Mouse (Mus musculus) hindbrain, embryonic 13.5 days (tissue): ENCODE measurements around the gene Slc30a3. TPM values are rescaled to one million over a fixed set of nuclear protein-coding genes. Genes with fewer than 3 reads are reported as not detected.

Experiments
- ATAC-seq: fragments of 200-750 bp; cut with Nextera tagmentation; 2 replicates; pipeline ENCODE4 v1.8.0; 2017; ENCODE audit warnings: moderate TSS enrichment; ENCODE audit not compliant: low FRiP score
- H3K27ac ChIP-seq: fragments of 300-500 bp; sonication (generic); 2 replicates; pipeline ENCODE4 v1.5.1; 2015; ENCODE audit warnings: inconsistent platforms, mild to moderate bottlenecking, moderate library complexity
- H3K27me3 ChIP-seq: fragments of 300-500 bp; sonication (generic); 2 replicates; pipeline ENCODE4 v1.6.1; 2015; ENCODE audit warnings: mild to moderate bottlenecking, inconsistent platforms
- H3K36me3 ChIP-seq: fragments of 300-500 bp; sonication (generic); 2 replicates; pipeline ENCODE4 v1.6.1; 2015; ENCODE audit warnings: mild to moderate bottlenecking, inconsistent platforms
- H3K4me1 ChIP-seq: fragments of 300-500 bp; sonication (generic); replicated peaks from 2 replicates; pipeline ENCODE4 v1.6.1; 2015; ENCODE audit warnings: inconsistent platforms
- H3K4me2 ChIP-seq: fragments of 300-500 bp; sonication (generic); 2 replicates; pipeline ENCODE4 v1.6.1; 2015; ENCODE audit warnings: inconsistent platforms, mild to moderate bottlenecking, moderate library complexity
- H3K4me3 ChIP-seq: fragments of 300-500 bp; sonication (generic); 2 replicates; pipeline ENCODE4 v1.5.1; 2015; ENCODE audit warnings: mild to moderate bottlenecking, inconsistent platforms
- H3K9ac ChIP-seq: fragments of 300-500 bp; sonication (generic); 2 replicates; pipeline ENCODE4 v1.6.1; 2015; ENCODE audit warnings: mild to moderate bottlenecking, inconsistent platforms
- H3K9me3 ChIP-seq: fragments of 300-500 bp; sonication (generic); 2 replicates; pipeline ENCODE4 v1.6.1; 2016; ENCODE audit warnings: inconsistent platforms
- WGBS: fragments of 180-500 bp; shearing (Covaris S2); methylation state at CpG from one replicate; pipeline ENCODE4 v1.1.7; 2015; 5-methylcytosine and 5-hydroxymethylcytosine counted together
- polyA plus RNA-seq: library from polyadenylated mRNA; unstranded; fragments of >200 nt; fragmentation: Nextera tagmentation; extraction: Ambion mirVana; gene quantifications from 2 replicates; pipeline ENCODE4 v1.2.1, GENCODE M21; 2015

Slc30a3 gene
- 30.5 and 35.0 TPM in 2 replicates for polyA plus RNA-seq

DNA sequence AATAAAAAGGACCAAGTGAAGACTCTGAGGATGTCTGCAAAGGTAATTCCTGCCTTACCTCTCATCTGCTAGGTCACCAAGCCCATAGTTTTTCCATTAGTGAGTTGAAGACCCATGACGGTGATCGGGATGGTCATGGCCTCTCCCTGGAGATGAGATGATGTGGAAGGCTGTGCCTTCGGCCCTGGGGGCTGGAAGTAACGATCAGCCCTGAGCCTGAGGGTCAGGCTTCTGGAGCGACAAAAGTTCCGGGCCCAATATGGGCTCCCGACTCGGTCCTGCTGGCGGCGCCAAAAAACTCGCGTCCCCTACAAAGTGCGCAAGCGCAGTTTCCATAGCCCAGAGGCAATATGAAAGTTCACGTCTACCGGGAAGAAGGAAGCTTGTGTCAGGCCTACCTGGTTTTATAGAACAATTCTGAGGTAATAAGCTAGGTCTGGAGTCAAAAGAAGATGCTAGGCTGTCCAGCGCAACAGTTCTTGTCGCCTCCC is at the start of gene Slc30a3:
Slc30a3 (minus strand) TSS at position 238 of the 491 bp plus-strand sequence.
- Histone ChIP-seq H3K4me3 (no peak within 1 kb of the TSS), H3K9me3 (no peaks in the 10 kb centered on the region), H3K27me3 (peaks cover 9% of the 10 kb centered on the region), H3K27ac (no peak within 1 kb of the TSS), H3K4me1 (no peaks in the 10 kb centered on the region), H3K36me3 (no peaks in the 10 kb centered on the region), H3K4me2 (no peak within 1 kb of the TSS), H3K9ac (no peak within 1 kb of the TSS)
- ATAC-seq: no peak
- 94% methylated on average over 18 of the region's 18 CpGs for WGBS

DNA sequence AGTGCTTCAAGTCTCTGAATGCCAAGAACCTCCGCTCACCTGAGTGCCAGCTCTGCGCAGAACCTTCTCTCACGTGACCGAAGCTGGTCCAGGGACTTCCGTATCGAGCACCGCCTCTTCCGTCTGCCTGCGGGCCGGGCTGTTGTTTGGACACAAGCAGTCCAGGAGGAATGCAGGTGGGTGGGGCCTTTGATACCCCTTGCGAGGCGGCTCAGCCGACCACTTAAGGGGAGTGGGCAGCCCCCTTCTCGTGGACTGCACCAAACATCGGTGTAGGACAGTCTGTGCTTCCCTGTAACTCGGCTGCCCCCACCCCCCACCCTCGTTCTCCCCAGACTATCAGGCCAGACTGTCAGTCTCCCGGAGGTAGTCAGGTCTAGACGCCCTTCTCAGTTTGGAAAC is 46.1 kb upstream of the Slc30a3 start, which contains the start of gene Mpv17:
Mpv17 (minus strand) TSS at position 100 of the 402 bp plus-strand sequence.
- peak within 1 kb of the TSS; percentile 84 for H3K4me2 ChIP-seq
- no peaks in the 10 kb centered on the region for H3K9me3 ChIP-seq
- WGBS: under 1% methylated on average over 19 of the region's 19 CpGs
- H3K4me3 ChIP-seq: peak within 1 kb of the TSS; percentile 65
- peak within 1 kb of the TSS; percentile 83 for H3K27ac ChIP-seq
- H3K36me3 ChIP-seq: peaks cover 36% of the 10 kb centered on the region
- peaks cover 16% of the 10 kb centered on the region for H3K4me1 ChIP-seq
- peak; percentile 96 for ATAC-seq
- no peaks in the 10 kb centered on the region for H3K27me3 ChIP-seq
- peak within 1 kb of the TSS; percentile 85 for H3K9ac ChIP-seq

DNA sequence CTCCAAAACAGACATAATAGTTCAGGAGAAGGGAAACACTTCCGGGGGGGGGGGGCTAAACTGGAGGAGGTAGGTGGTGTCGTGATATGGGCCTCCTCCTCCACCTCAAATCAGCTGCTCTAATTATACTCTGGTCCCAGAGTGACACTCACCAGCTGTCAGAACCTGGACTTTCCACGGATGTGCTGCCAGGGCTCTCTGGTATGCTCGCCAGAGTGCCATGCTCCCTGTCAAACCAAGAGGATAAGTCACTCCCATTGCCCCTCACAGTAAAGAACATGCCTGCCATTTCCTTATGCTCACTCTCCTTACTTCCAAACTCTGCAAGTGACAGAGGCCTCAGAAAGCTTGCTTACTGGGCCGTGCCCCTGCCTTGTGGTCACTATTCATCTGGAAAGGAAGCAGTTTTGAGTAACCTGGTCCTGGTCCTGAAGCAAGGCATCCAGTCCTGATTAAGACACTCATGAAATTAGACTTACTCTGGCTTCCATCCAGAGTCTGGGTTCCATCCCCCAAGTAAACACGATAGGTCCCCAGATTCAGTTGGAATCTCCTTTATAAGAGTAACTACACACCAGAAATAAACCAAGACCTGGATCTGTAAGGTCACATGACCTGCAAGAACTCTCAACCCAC is 45.6 kb upstream of the Slc30a3 start:
- Histone ChIP-seq H3K9ac (peak overlapping the region; percentile 85), H3K4me2 (peak overlapping the region; percentile 84), H3K27me3 (no peaks in the 10 kb centered on the region), H3K9me3 (no peaks in the 10 kb centered on the region), H3K4me3 (peak overlapping the region; percentile 65), H3K27ac (peak overlapping the region; percentile 83), H3K36me3 (peaks cover 31% of the 10 kb centered on the region), H3K4me1 (peaks cover 16% of the 10 kb centered on the region)
- WGBS: 41% methylated on average over 6 of the region's 6 CpGs
- ATAC-seq: peak; percentile 26; the same call in 1 of the 2 replicates

DNA sequence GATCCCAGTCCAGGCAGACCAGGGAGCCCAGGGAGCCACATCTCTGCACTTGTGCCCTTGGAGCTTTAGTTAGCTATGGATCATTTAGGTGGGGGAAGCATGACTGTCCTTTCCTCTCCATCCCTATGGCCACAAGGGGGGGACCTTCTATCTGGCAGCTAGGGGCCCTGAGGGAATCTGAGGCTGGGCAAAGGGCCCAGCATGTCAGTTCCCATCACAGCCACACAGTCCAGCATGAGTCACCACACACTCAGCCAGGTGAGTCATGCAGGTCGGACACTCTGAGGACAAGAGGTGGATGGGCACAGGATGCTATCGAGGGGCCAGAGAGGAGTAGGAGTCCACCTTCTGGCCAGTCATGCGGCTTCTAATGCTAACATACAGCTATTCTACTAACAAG is 43.7 kb upstream of the Slc30a3 start:
- H3K4me3 ChIP-seq: no peak overlapping the region
- no peak for ATAC-seq
- H3K27me3 ChIP-seq: no peaks in the 10 kb centered on the region
- H3K4me2 ChIP-seq: no peak overlapping the region
- peaks cover 16% of the 10 kb centered on the region for H3K4me1 ChIP-seq
- peaks cover 12% of the 10 kb centered on the region for H3K36me3 ChIP-seq
- H3K27ac ChIP-seq: no peak overlapping the region
- WGBS: 90% methylated on average over 3 of the region's 3 CpGs
- H3K9me3 ChIP-seq: no peaks in the 10 kb centered on the region
- no peak overlapping the region for H3K9ac ChIP-seq

DNA sequence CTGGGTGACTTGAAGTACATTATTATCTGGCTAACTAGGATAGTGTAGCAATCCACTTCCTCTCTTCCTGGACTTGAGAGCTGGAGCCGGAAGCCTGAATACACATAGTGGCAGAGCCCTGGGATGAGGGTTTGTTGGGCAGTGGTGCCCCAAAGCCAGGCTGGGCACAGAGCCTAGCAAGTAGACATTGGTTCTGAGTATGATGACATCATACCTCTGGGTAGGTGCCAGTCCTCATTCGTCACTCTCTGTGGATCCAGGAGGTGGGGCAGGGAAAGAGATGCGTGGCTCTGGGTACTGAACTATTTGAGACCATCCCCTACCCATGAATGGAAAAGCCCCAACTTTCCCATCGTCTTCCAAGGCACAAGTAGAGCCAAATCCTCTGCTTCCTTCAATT is 41.7 kb upstream of the Slc30a3 start:
- peaks cover 24% of the 10 kb centered on the region for H3K36me3 ChIP-seq
- 90% methylated on average over 4 of the region's 4 CpGs for WGBS
- H3K4me2 ChIP-seq: no peak overlapping the region
- no peaks in the 10 kb centered on the region for H3K9me3 ChIP-seq
- H3K27ac ChIP-seq: no peak overlapping the region
- no peak overlapping the region for H3K9ac ChIP-seq
- H3K4me3 ChIP-seq: no peak overlapping the region
- no peaks in the 10 kb centered on the region for H3K27me3 ChIP-seq
- no peak for ATAC-seq
- H3K4me1 ChIP-seq: peaks cover 13% of the 10 kb centered on the region

DNA sequence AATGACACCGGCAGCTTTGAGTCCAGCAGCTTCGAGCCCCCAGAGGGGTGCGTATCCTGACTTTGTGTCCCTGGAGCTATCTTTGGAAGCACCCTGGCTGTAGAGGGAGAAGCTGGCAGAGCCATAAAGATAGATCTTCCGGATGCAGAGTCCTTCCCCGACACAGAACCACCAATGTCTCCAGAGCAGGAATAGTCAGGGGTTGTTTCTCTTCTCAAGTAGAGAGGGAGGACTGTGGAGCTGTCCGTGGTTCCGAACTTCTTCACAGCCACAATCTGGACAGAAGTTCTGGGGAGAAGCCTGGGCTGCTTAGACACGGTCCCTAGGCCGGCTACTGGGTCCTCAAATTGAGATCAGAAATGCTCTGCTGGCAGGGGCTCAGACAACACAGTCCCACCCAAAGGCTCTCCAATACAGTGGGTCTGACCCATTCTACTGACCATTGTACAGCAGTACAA is 31.0 kb upstream of the Slc30a3 start:
- 0 out of 2 replicates have a peak overlapping the region, but pooled peaks have one; percentile 53 for H3K9ac ChIP-seq
- H3K36me3 ChIP-seq: peaks cover 14% of the 10 kb centered on the region
- WGBS: 11% methylated on average over 9 of the region's 9 CpGs
- H3K4me3 ChIP-seq: peak overlapping the region; percentile 38; the same call in 1 of the 2 replicates
- peaks cover 24% of the 10 kb centered on the region for H3K4me1 ChIP-seq
- H3K9me3 ChIP-seq: no peaks in the 10 kb centered on the region
- H3K4me2 ChIP-seq: peak overlapping the region; percentile 58; the same call in 1 of the 2 replicates
- no peak for ATAC-seq
- H3K27me3 ChIP-seq: peaks cover 66% of the 10 kb centered on the region
- no peak overlapping the region for H3K27ac ChIP-seq

DNA sequence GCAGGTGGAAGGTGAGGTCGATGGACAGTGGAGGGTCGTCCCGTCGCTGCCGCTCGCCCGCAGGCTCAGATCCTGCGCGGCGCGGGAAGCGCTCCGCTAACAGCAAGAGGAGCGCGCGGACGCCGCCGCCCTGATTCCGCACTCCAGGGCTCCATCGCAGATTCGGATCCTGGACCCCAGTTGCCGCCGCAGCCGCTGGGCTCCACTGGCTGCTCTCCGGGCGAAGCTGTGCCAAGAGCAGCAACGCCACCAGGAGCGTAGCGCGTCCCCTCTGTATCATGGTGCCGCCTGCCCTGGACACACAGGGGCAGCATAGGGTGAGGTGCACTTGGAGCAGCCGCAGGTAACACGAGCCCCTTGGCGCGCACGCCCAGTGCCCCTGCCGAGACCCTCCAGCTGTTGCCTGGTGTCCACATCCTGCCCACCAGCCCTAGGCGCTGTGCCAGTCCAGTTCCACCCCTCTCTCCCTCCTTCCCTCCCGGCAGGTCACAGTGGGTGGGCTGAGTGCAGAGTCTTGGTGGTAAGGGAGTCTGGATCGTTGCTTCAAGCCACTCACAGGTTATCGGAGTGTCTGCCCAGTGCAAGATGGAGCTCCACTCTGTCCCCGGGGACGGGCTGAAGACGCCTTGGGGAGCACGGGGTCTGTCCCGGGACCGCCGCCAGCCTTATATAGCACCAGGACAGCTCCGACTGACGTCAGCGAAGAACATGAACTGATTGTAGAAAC is 30.4 kb upstream of the Slc30a3 start, which contains the start of gene Ucn:
Ucn (minus strand) TSS at position 589 of the 727 bp plus-strand sequence.
- ATAC-seq: no peak
- no peak within 1 kb of the TSS for H3K27ac ChIP-seq
- no peaks in the 10 kb centered on the region for H3K9me3 ChIP-seq
- peak within 1 kb of the TSS; percentile 58 for H3K4me2 ChIP-seq
- peaks cover 24% of the 10 kb centered on the region for H3K4me1 ChIP-seq
- WGBS: 2% methylated on average over 52 of the region's 52 CpGs
- H3K36me3 ChIP-seq: peaks cover 13% of the 10 kb centered on the region
- peak within 1 kb of the TSS; percentile 53 for H3K9ac ChIP-seq
- H3K27me3 ChIP-seq: peaks cover 72% of the 10 kb centered on the region
- peak within 1 kb of the TSS; percentile 38 for H3K4me3 ChIP-seq

DNA sequence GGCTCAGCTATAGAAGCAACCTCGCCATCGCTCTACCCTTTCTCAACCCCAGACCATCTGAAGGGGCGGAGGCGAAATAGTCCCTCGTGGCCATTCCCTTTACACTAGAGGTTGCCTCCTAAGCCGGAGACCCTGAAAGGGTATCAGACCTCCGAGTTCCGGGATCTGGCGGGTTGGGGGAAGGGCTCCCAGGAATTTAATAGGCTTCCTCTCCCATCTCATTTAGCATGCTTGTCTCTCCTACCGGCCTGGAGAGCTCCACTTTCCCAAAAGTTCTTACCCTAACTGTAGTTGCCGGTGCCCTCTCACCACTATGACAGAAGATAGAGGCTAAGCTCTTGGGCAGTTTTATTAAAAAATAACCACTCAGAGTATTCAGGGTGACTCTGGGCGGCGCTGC is 29.6 kb upstream of the Slc30a3 start:
- Histone ChIP-seq H3K9ac (0 out of 2 replicates have a peak overlapping the region, but pooled peaks have one; percentile 29), H3K27me3 (peaks cover 74% of the 10 kb centered on the region), H3K9me3 (no peaks in the 10 kb centered on the region), H3K36me3 (peaks cover 13% of the 10 kb centered on the region), H3K4me3 (peak overlapping the region; percentile 38), H3K4me1 (peaks cover 24% of the 10 kb centered on the region), H3K27ac (no peak overlapping the region), H3K4me2 (peak overlapping the region; percentile 58)
- no peak for ATAC-seq
- under 1% methylated on average over 13 of the region's 13 CpGs for WGBS

DNA sequence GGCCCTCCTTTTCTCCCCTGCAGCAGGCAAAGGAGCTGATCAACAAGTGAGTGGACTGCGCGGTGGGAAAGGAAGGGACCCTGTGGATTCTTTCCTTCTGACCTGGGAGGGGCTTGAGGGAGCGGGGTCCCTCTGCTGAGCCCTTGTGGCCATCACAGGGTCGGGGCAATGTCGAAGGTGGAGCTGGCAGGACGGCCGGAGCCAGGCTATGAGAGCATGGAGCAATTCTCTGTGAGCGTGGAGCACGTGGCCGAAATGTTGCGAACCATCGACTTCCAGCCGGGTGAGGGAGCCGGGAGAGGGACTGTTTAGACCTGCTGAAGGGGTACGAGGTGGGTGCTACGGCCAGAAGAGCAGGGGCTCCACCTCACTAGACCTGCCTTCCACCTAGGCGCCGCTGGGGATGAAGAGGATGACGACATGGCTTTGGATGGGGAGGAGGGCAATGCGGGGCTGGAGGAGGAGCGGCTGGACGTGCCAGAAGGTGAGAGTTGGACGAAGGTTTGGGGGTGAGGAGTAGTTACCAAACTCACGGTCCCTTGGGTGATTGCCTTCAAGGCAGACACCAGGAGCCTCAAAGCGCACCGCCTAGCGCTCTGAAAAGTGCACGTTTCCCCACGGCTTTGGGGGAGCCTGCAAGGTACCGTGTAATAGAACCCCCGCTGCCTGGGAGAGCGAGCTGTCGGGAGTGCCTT is 28.8 kb upstream of the Slc30a3 start:
- no peaks in the 10 kb centered on the region for H3K9me3 ChIP-seq
- H3K27me3 ChIP-seq: peaks cover 80% of the 10 kb centered on the region
- peaks cover 11% of the 10 kb centered on the region for H3K36me3 ChIP-seq
- 1% methylated on average over 33 of the region's 33 CpGs for WGBS
- no peak for ATAC-seq
- H3K4me2 ChIP-seq: peak overlapping the region; percentile 58
- no peak overlapping the region for H3K27ac ChIP-seq
- peaks cover 24% of the 10 kb centered on the region for H3K4me1 ChIP-seq
- H3K9ac ChIP-seq: 0 out of 2 replicates have a peak overlapping the region, but pooled peaks have one; percentile 29
- peak overlapping the region; percentile 38 for H3K4me3 ChIP-seq

DNA sequence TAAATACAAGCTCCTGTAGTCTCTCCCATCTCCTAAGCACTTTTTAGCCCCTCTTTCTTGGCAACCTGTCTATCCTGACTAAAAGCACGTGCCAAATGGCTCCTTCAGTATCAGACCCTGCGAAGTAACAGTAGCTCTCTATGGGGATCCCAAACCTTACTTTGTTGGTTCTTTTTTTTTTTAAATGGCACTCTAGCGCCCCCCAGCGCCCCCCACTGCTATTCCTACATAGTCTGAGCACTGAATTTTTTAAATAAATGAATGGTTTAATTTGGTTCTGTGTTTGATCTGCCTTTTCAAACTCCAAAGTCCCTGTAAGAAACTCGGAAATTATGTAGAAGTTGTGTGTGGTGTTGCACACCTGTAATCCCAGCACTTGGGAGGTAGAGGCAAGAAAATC is 18.0 kb upstream of the Slc30a3 start:
- no peak for ATAC-seq

DNA sequence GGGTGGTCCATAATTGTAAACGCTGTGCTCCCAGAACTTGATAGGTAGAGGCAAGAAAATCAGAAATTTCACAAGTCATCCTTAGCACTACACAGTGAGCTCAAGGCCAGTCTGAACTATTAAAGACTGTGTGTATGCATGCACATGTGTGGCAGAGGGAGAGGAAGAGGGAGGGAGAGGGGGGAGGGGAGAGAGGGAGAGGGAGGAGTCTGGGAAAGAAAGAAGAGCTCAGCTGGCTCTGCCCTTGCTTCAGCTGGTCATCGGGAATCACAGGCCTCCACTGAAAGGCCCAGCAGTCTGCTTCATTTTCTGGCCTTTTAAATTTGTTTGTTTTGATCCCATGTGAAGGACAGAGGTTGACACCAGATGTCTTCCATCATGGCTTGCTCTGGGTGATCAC is 15.4 kb upstream of the Slc30a3 start:
- no peaks in the 10 kb centered on the region for H3K4me1 ChIP-seq
- 46% methylated on average over 2 of the region's 2 CpGs for WGBS
- H3K4me2 ChIP-seq: no peak overlapping the region
- H3K4me3 ChIP-seq: no peak overlapping the region
- H3K9ac ChIP-seq: no peak overlapping the region
- no peaks in the 10 kb centered on the region for H3K9me3 ChIP-seq
- no peak for ATAC-seq
- no peaks in the 10 kb centered on the region for H3K36me3 ChIP-seq
- no peak overlapping the region for H3K27ac ChIP-seq
- no peaks in the 10 kb centered on the region for H3K27me3 ChIP-seq

More for the DNA sequence above, 18.0 kb upstream of the Slc30a3 start:
- WGBS: 39% methylated on average over 5 of the region's 5 CpGs
- H3K27me3 ChIP-seq: 0 out of 2 replicates have a peak, but pooled peaks cover 5% of the 10 kb centered on the region
- H3K4me1 ChIP-seq: no peaks in the 10 kb centered on the region
- H3K9me3 ChIP-seq: no peaks in the 10 kb centered on the region
- H3K9ac ChIP-seq: no peak overlapping the region
- H3K27ac ChIP-seq: no peak overlapping the region
- H3K36me3 ChIP-seq: no peaks in the 10 kb centered on the region
- H3K4me2 ChIP-seq: no peak overlapping the region
- H3K4me3 ChIP-seq: no peak overlapping the region

DNA sequence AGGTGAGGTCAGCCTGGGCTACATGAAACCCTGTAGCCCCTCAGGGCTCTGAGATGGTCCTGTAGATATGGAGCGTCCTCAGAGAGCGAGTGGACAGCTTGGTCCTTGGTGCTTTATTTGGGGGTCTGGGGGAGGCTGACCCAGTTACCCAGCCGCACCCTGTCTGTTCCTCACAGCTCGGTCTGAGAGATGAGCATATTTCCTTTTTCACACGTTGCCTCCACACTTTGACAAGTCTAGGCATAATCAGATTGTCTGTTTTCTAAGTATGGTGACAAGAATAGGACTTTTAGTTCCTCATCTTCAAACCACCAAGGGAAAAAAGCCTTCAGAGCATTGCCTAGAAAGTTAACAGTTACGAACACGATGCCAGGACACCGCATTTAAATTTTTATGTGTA is 13.1 kb upstream of the Slc30a3 start:
- ATAC-seq: no peak
- Histone ChIP-seq H3K4me1 (no peaks in the 10 kb centered on the region), H3K9ac (no peak overlapping the region), H3K36me3 (no peaks in the 10 kb centered on the region), H3K27me3 (peaks cover 9% of the 10 kb centered on the region), H3K4me2 (no peak overlapping the region), H3K4me3 (no peak overlapping the region), H3K9me3 (no peaks in the 10 kb centered on the region), H3K27ac (no peak overlapping the region)
- 85% methylated on average over 8 of the region's 8 CpGs for WGBS
